Mouse (Mus musculus): Measurements from ENCODE around the gene Ap2a2.

- TF ChIP-seq CTCF (IDR thresholded peaks at IDR 0.05) (no peak), POLR2A (IDR thresholded peaks at IDR 0.05; ENCODE audit: insufficient read depth, low read depth, low read length) (no peak)
These were observed 109.8 kb downstream of the Ap2a2 start for GRCm38 (mm10) chr7:141671626-141672291.

Measured in heart, adult 2 months (tissue).